Mouse (Mus musculus): ENCODE results near the gene Gprin3.

Gene Gprin3

GRCm38 (mm10) chr6:59425824-59426533 lies at the start of gene Gprin3:
Gene Gprin3, minus strand, starts transcription at chr6:59426294.
- peak; percentile 97 for DNase-seq

GRCm38 (mm10) chr6:59458861-59459260 lies 32.8 kb upstream of the Gprin3 start:
- DNase-seq, result no peak

- DNase-seq, result no peak
Observed at GRCm38 (mm10) chr6:59456116-59456515, 30.0 kb upstream of the Gprin3 start.

GRCm38 (mm10) chr6:59451348-59451747 lies 25.3 kb upstream of the Gprin3 start:
- no peak for DNase-seq

GRCm38 (mm10) chr6:59445101-59445503 lies 19.0 kb upstream of the Gprin3 start:
- peak; percentile 79 for DNase-seq

GRCm38 (mm10) chr6:59435906-59436305 lies 9.8 kb upstream of the Gprin3 start:
- DNase-seq, result no peak

GRCm38 (mm10) chr6:59433116-59433515 lies 7.0 kb upstream of the Gprin3 start:
- no peak for DNase-seq

- no peak for DNase-seq
Observed at GRCm38 (mm10) chr6:59426534-59426885, 416 bp upstream of the Gprin3 start.

GRCm38 (mm10) chr6:59424871-59425740 lies 988 bp downstream of the Gprin3 start:
- DNase-seq, result peak; percentile 43

- no peak for DNase-seq
Observed at GRCm38 (mm10) chr6:59423836-59424235, 2.3 kb downstream of the Gprin3 start.

- DNase-seq, result no peak
Observed at GRCm38 (mm10) chr6:59419264-59419663, 6.8 kb downstream of the Gprin3 start.

- DNase-seq, result peak; percentile 33
Observed at GRCm38 (mm10) chr6:59418659-59419058, 7.4 kb downstream of the Gprin3 start.

- no peak for DNase-seq
Observed at GRCm38 (mm10) chr6:59414816-59415215, 11.3 kb downstream of the Gprin3 start.

- peak; percentile 70 for DNase-seq
Observed at GRCm38 (mm10) chr6:59412417-59413346, 13.4 kb downstream of the Gprin3 start.

GRCm38 (mm10) chr6:59409001-59409700 lies 16.9 kb downstream of the Gprin3 start:
- peak; percentile 56 for DNase-seq

- DNase-seq, result no peak
Observed at GRCm38 (mm10) chr6:59407482-59407997, 18.6 kb downstream of the Gprin3 start.

- DNase-seq, result no peak
Observed at GRCm38 (mm10) chr6:59390208-59390607, 35.9 kb downstream of the Gprin3 start.

GRCm38 (mm10) chr6:59365300-59365699 lies 60.8 kb downstream of the Gprin3 start:
- DNase-seq, result no peak

- no peak for DNase-seq
Observed at GRCm38 (mm10) chr6:59363282-59363681, 62.8 kb downstream of the Gprin3 start.

- DNase-seq, result no peak
Observed at GRCm38 (mm10) chr6:59354943-59355342, 71.2 kb downstream of the Gprin3 start.

- no peak for DNase-seq
Observed at GRCm38 (mm10) chr6:59351108-59351789, 74.8 kb downstream of the Gprin3 start.

Measured in heart, adult 11 months (tissue).